Mouse (Mus musculus) liver, embryonic 16.5 days (tissue): ENCODE data around the gene Rtn2. TPM values are rescaled to one million over a fixed set of nuclear protein-coding genes. Genes with fewer than 3 reads are reported as not detected.

ENCODE experiments used
- ATAC-seq: fragments of 200-750 bp; cut with Nextera tagmentation; 2 replicates; pipeline ENCODE4 v1.8.0; 2017; ENCODE audit warnings: low read depth, mild to moderate bottlenecking, moderate number of reproducible peaks, moderate library complexity
- H3K27ac ChIP-seq: fragments of 300-500 bp; sonication (generic); 2 replicates; pipeline ENCODE4 v1.5.1; 2014; ENCODE audit warnings: mild to moderate bottlenecking, low read length
- H3K27me3 ChIP-seq: fragments of 300-500 bp; sonication (generic); 2 replicates; pipeline ENCODE4 v1.6.1; 2014; ENCODE audit warnings: low read depth, low read length, mixed read lengths; ENCODE audit not compliant: control insufficient read depth, insufficient read depth
- H3K36me3 ChIP-seq: fragments of 300-500 bp; sonication (generic); 2 replicates; pipeline ENCODE4 v1.6.1; 2014; ENCODE audit warnings: mild to moderate bottlenecking; ENCODE audit not compliant: control insufficient read depth, insufficient read depth
- H3K4me1 ChIP-seq: fragments of 300-500 bp; sonication (generic); 2 replicates; pipeline ENCODE4 v1.6.1; 2014; ENCODE audit warnings: low read depth, low read length, mixed read lengths; ENCODE audit not compliant: control insufficient read depth
- H3K4me2 ChIP-seq: fragments of 300-500 bp; sonication (generic); 2 replicates; pipeline ENCODE4 v1.6.1; 2014; ENCODE audit warnings: low read depth, low read length, mixed read lengths
- H3K4me3 ChIP-seq: fragments of 300-500 bp; sonication (generic); 2 replicates; pipeline ENCODE4 v1.5.1; 2014; ENCODE audit warnings: low read depth, mild to moderate bottlenecking, low read length
- H3K9ac ChIP-seq: fragments of 300-500 bp; sonication (generic); 2 replicates; pipeline ENCODE4 v1.6.1; 2014; ENCODE audit warnings: low read depth, low read length
- H3K9me3 ChIP-seq: fragments of 300-500 bp; sonication (generic); replicated peaks from 2 replicates; pipeline ENCODE4 v1.6.1; 2016; ENCODE audit warnings: low read length; ENCODE audit not compliant: control insufficient read depth
- WGBS: fragments of 180-500 bp; shearing (Covaris S2); extraction: QIAGEN DNeasy Blood & Tissue Kit; methylation state at CpG from one replicate; pipeline ENCODE4 v1.1.7; 2014; ENCODE audit not compliant: insufficient replicate concordance; 5-methylcytosine and 5-hydroxymethylcytosine counted together
- polyA plus RNA-seq: library from polyadenylated mRNA; unstranded; fragments of >200 nt; fragmentation: Nextera tagmentation; extraction: Ambion mirVana; gene quantifications from 2 replicates; pipeline ENCODE4 v1.2.1, GENCODE M21; 2015

Rtn2 gene
- polyA plus RNA-seq, 1 experiment from 2014 or later, result 4.1 TPM

GRCm38 (mm10) chr7:19284763-19285162 lies 2.3 kb downstream of the Rtn2 start:
- no peak overlapping the region for H3K4me3 ChIP-seq
- no peak for ATAC-seq
- peaks cover 44% of the 10 kb centered on the region for H3K27me3 ChIP-seq
- H3K27ac ChIP-seq, result no peak overlapping the region
- H3K9ac ChIP-seq, result no peak overlapping the region
- no peaks in the 10 kb centered on the region for H3K9me3 ChIP-seq
- H3K4me1 ChIP-seq, result peaks cover 18% of the 10 kb centered on the region
- no peak overlapping the region for H3K4me2 ChIP-seq
- no peaks in the 10 kb centered on the region for H3K36me3 ChIP-seq
- WGBS, result 11% methylated on average over 4 of the region's 4 CpGs

GRCm38 (mm10) chr7:19290969-19291596 lies 8.7 kb downstream of the Rtn2 start:
- WGBS, result 1% methylated on average over 20 of the region's 20 CpGs
- no peak overlapping the region for H3K27ac ChIP-seq

GRCm38 (mm10) chr7:19295503-19296185 lies 13.2 kb downstream of the Rtn2 start:
- H3K9ac ChIP-seq, result 0 out of 2 replicates have a peak overlapping the region, but pooled peaks have one; percentile 15
- peaks cover 20% of the 10 kb centered on the region for H3K4me1 ChIP-seq
- H3K36me3 ChIP-seq, result no peaks in the 10 kb centered on the region
- no peaks in the 10 kb centered on the region for H3K27me3 ChIP-seq
- H3K9me3 ChIP-seq, result no peaks in the 10 kb centered on the region
- ATAC-seq, result peak; percentile 44
- no peak overlapping the region for H3K27ac ChIP-seq
- WGBS, result 11% methylated on average over 20 of the region's 22 CpGs
- peak overlapping the region; percentile 56 for H3K4me2 ChIP-seq
- peak overlapping the region; percentile 45 for H3K4me3 ChIP-seq

More at GRCm38 (mm10) chr7:19290969-19291596, 8.7 kb downstream of the Rtn2 start:
- H3K27me3 ChIP-seq, result peaks cover 5% of the 10 kb centered on the region
- ATAC-seq, result peak; percentile 66
- peak overlapping the region; percentile 76 for H3K4me2 ChIP-seq
- peaks cover 20% of the 10 kb centered on the region for H3K4me1 ChIP-seq
- H3K36me3 ChIP-seq, result no peaks in the 10 kb centered on the region
- H3K9ac ChIP-seq, result peak overlapping the region; percentile 45
- no peaks in the 10 kb centered on the region for H3K9me3 ChIP-seq
- peak overlapping the region; percentile 50 for H3K4me3 ChIP-seq

- H3K9me3 ChIP-seq, result no peaks in the 10 kb centered on the region
- no peak for ATAC-seq
- H3K9ac ChIP-seq, result no peak overlapping the region
- H3K4me3 ChIP-seq, result no peak overlapping the region
- no peak overlapping the region for H3K4me2 ChIP-seq
- 77% methylated on average over 6 of the region's 6 CpGs for WGBS
- H3K27ac ChIP-seq, result no peak overlapping the region
- H3K4me1 ChIP-seq, result peaks cover 6% of the 10 kb centered on the region
- peaks cover 7% of the 10 kb centered on the region for H3K27me3 ChIP-seq
- H3K36me3 ChIP-seq, result no peaks in the 10 kb centered on the region
Observed at GRCm38 (mm10) chr7:19297034-19297433, 14.6 kb downstream of the Rtn2 start.

- no peak for ATAC-seq
- H3K27ac ChIP-seq, result no peak overlapping the region
- 85% methylated on average over 5 of the region's 5 CpGs for WGBS
Observed at GRCm38 (mm10) chr7:19297794-19298193, 15.4 kb downstream of the Rtn2 start.

GRCm38 (mm10) chr7:19299194-19299593 lies 16.8 kb downstream of the Rtn2 start:
- no peak for ATAC-seq
- no peak overlapping the region for H3K9ac ChIP-seq
- no peak overlapping the region for H3K27ac ChIP-seq
- peaks cover 3% of the 10 kb centered on the region; the same call in 1 of the 2 replicates for H3K4me1 ChIP-seq
- H3K36me3 ChIP-seq, result no peaks in the 10 kb centered on the region
- H3K9me3 ChIP-seq, result no peaks in the 10 kb centered on the region
- WGBS, result 13% methylated on average over 3 of the region's 3 CpGs
- H3K27me3 ChIP-seq, result peaks cover 29% of the 10 kb centered on the region
- no peak overlapping the region for H3K4me3 ChIP-seq
- H3K4me2 ChIP-seq, result no peak overlapping the region

More at GRCm38 (mm10) chr7:19297794-19298193, 15.4 kb downstream of the Rtn2 start:
- peaks cover 15% of the 10 kb centered on the region for H3K27me3 ChIP-seq
- no peaks in the 10 kb centered on the region for H3K36me3 ChIP-seq
- peaks cover 6% of the 10 kb centered on the region; the same call in 1 of the 2 replicates for H3K4me1 ChIP-seq
- H3K9me3 ChIP-seq, result no peaks in the 10 kb centered on the region
- H3K4me3 ChIP-seq, result no peak overlapping the region
- H3K4me2 ChIP-seq, result no peak overlapping the region
- H3K9ac ChIP-seq, result no peak overlapping the region

- peak; percentile 89 for ATAC-seq
- Histone ChIP-seq H3K4me2 (peak overlapping the region; percentile 33), H3K4me3 (peak overlapping the region; percentile 56), H3K27ac (no peak overlapping the region), H3K9me3 (no peaks in the 10 kb centered on the region), H3K27me3 (peaks cover 44% of the 10 kb centered on the region), H3K36me3 (no peaks in the 10 kb centered on the region), H3K9ac (no peak overlapping the region), H3K4me1 (no peaks in the 10 kb centered on the region; the same call in none of the 2 replicates)
- WGBS, result under 1% methylated on average over 29 of the region's 29 CpGs
Observed at GRCm38 (mm10) chr7:19300501-19301421, 18.3 kb downstream of the Rtn2 start.

- H3K4me3 ChIP-seq, result no peak overlapping the region
- H3K36me3 ChIP-seq, result no peaks in the 10 kb centered on the region
- no peaks in the 10 kb centered on the region; the same call in none of the 2 replicates for H3K4me1 ChIP-seq
- ATAC-seq, result no peak
- H3K27ac ChIP-seq, result no peak overlapping the region
- peaks cover 53% of the 10 kb centered on the region for H3K27me3 ChIP-seq
- 13% methylated on average over 16 of the region's 16 CpGs for WGBS
- H3K9ac ChIP-seq, result no peak overlapping the region
- no peaks in the 10 kb centered on the region for H3K9me3 ChIP-seq
- peak overlapping the region; percentile 27 for H3K4me2 ChIP-seq
Observed at GRCm38 (mm10) chr7:19301461-19302263, 19.2 kb downstream of the Rtn2 start.
